Mouse (Mus musculus): ENCODE results near the gene Podnl1.

Podnl1 gene

DNA sequence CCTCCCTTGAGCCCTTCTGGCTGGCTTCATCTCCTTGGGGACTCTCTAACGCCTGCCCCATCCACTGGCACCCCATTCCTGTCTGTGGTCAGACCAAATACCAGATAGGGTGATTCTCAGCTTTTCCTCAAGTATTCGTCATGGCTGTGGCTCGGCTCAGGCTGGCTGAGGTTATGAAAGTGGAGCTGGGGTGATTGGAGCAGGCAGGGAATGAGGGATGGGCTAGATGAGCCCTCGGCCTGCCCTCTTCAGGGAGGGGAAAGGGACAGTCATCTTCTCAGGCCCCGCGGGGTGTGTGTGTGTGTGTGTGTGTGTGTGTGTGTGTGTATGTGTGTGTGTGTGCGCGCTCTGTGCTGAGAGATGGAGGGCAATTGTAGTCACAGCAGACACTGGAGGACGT is at the start of gene Podnl1:
TSS of gene Podnl1 (plus strand) at position 334 of the 400 bp plus-strand sequence.
- peak; percentile 44 for DNase-seq (ENCODE audit: low read depth, low spot score)

DNA sequence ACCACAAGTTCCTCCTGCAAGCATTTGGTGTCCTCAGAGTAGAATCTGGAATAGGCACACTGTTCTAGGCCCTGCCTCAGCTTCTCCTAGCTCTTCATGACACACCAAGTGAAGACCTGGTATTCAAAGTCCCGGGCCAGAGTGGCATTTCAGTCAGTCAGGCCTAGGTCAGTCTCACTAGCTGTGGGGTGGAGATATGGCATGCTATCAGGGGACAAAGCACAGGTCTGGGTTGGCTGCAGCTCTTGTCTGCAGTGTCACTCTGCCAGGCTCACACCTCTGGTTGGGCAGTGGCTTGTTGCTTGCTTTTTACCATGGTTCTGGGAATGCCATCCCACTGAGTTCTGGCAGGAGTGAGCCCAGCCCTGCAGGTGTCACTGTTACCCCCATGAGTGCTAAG is 49.4 kb upstream of the Podnl1 start:
- DNase-seq (ENCODE audit: low read depth, low spot score), result no peak

DNA sequence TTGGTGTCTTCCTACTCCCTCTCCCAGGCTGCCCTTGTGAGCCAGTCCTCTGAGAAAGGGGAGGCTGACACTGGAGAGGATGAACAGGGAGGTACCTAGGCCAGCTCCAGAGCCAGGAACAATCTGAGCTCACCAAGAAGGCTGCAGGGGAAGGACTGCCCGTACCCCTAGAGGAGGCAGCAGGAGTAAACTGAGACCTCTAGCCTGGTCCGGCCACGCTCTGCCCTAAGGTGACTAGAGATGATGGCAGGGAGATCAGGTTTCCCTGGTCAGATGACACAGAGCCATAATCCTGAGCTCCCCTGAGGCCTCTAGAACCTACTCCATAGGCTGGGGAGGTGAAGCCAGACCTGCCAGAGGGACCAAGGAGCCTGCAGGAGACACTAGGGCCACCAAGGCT is 48.9 kb upstream of the Podnl1 start:
- DNase-seq (ENCODE audit: low read depth, low spot score), result no peak

GRCm38 (mm10) chr8:84079206-84079605 is 46.6 kb upstream of the Podnl1 start:
- no peak for DNase-seq (ENCODE audit: low read depth, low spot score)

- no peak for DNase-seq (ENCODE audit: low read depth, low spot score)
Observed at GRCm38 (mm10) chr8:84083829-84084241, 42.0 kb upstream of the Podnl1 start.

DNA sequence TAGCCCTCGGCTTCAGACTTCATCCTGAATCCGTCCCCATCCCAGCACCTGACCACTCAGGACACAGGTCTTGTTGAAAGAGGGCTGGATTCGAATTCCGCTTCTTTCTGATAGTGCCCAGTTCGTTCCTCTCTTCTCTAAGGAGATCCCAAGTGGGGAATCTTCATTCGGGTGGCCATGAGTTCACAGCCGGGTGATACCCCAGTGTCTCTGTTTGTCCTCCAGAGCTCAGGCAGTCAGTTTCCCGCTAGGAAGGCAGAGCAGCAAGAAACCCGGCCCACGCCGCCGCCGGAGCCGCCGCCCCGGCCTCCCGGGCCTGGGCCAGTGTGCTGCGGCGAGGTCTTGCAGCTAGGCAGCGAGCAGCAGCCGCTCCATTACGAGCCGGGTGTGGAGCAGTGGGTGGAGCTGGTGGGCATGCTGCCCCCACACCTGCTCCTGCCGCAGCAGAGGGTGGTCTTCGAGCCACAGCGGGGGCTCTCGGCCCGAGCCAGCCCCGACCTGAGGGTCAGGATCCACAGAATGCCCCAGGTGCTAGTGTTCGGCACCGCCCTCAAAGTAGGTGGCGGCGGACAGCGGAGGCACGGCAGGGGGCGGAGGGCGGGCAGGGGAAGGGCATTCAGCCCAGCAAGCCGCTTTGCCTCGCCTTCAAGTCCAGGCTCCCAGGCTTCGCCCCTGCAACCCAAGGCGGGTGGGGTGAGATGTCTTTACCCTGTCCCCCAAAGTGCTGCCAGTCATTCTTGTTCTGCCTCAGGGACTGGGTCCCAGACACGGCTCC is 41.3 kb upstream of the Podnl1 start:
- no peak for DNase-seq (ENCODE audit: low read depth, low spot score)

DNA sequence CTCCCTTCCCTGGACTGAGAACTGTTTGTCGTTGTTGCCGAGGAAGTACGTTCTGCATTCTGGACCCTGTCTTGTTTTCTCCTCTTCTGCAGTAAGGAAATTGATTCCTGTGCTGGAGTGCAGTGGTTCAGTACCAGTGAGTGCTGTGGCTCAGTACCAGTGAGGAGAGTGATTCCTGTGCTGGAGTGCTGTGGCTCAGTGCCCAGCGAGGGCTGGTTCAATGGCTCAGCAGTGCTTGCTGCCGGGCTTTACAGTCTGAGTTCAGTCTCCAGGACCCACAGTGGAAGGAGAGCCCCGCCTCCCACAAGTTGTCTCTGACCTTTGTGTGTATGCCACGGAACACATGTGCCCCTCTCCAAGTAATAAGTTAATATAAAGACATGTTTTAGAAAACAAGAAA is 38.6 kb upstream of the Podnl1 start:
- DNase-seq (ENCODE audit: low read depth, low spot score), result no peak

GRCm38 (mm10) chr8:84087821-84088220 is 38.0 kb upstream of the Podnl1 start:
- DNase-seq (ENCODE audit: low read depth, low spot score), result no peak

GRCm38 (mm10) chr8:84089277-84089676 is 36.5 kb upstream of the Podnl1 start:
- DNase-seq (ENCODE audit: low read depth, low spot score), result no peak

DNA sequence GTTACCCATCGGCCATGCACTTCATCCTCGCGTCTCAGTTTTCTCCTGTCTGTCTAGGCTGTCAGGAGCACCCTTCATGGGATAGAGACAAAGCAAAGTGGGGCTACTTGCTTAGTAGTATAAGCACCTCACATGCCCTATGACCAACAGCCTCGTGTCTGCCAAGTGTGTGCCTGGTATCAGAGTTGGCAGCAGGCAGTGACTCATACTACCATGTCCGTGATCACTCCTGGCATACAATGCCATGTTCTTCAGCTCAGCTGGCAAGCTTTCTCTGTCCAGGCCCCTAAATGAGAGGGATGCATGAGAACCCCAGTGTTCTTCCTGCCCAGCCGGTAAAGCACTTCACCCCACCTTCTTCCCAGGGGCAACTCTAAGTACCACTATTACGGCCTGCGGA is 35.2 kb upstream of the Podnl1 start:
- DNase-seq (ENCODE audit: low read depth, low spot score), result no peak

DNA sequence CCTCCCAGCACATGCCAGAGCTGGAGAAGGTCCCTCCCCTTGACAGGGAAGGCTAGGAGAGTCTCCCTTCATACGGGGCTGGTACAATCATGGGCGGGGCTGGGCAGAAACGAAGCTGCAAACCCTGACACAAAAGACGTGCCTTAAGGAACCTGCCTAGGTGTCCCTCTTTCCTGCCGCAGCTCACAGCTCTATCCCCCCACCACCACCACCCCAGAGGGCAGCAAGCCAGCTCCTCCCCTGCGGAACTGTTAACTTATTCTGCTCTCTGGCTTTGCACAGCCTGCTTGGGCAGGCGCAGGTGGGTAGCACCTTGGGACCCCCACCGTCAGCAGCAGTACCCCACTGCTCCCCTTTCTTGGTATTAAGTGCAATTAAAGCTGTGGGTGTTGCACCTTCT is 29.7 kb upstream of the Podnl1 start:
- DNase-seq (ENCODE audit: low read depth, low spot score), result no peak

DNA sequence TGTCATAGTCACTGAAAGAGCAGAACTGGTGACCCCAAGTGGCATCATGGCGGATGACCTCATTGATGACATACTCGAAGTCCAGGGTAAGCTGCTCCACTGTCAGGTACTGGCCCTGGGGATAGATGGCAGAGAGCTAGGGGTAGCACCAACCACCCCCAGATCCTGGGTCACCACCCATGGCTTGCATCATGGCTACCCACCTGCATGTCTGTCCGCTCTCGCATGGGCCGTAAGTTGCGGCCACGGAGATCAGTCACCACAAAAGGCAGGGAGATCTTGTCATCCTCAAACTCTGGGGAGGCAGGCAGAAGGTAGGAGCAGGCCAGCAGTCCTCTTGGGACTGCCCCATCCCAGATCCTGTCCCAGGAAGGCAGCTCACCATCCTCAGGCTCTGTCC is 27.4 kb upstream of the Podnl1 start:
- DNase-seq (ENCODE audit: low read depth, low spot score), result no peak

- no peak for DNase-seq (ENCODE audit: low read depth, low spot score)
Observed at GRCm38 (mm10) chr8:84101476-84102270, 24.1 kb upstream of the Podnl1 start.

- DNase-seq (ENCODE audit: low read depth, low spot score), result no peak
Observed at GRCm38 (mm10) chr8:84103601-84104000, 22.2 kb upstream of the Podnl1 start.

DNA sequence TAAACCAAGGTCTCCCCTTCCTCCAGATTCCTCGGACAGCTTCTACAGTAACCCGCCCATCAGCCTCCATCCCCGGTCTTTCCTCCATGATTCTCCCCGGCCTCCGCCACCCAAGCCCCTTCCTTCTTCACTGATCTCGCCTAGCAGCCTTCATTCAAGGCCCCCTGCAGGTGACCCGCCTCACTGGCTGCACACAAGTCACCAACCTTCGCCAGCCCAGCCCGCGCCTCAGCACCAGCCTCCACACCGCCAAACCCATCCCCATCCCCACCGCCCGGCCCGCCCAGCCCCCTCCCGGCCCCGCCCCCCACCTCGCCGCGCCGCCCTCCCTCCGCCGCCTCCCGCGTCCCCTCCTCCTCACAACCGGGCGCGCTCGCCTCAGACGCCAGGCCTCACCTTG is 21.6 kb upstream of the Podnl1 start:
- peak; percentile 87 for DNase-seq (ENCODE audit: low read depth, low spot score)

DNA sequence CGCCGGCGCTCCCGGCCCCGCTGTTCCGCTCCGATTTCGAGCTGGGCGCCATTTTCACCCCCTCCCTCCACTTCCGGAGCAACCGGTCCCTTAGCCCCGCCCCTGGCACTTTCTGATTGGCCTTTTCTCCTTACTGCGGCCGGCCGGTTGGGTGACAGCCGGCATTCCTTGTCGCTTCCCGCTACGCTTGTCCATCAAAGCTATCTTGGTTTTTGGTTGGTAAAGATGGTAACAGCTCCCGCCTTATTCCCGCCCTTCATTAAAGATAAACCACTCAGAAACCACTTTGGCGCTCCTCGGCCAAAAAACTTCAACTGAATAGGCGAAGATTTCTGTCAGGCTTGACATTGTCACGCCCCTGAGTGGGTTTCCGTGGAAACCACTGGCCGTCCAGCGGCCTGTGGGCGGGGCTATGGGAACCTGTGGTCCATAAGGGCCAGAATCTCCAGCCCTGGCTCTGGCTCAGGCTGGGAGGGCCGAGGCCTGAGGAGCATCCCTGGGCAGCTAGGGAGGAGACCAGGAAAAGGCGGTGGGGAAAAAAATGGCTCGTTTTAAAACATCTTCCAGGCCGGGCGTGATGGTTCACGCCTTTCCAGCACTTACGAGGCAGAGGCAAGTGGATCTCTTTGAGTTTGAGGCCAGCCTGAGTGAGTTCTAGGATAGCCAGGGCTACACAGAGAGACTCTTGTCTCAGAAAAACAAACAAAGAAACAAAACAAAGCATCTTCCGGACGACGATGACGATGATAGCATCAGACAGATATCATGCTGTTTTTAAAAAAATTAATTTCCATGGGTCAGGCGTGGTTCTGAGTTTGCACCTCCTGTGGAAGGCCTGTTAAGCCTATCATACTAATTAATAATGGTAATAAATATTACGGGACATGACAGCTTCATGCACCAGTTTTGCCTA is 20.8 kb upstream of the Podnl1 start, which contains the start of gene Dcaf15:
TSS of gene Dcaf15 (minus strand) at position 72 of the 913 bp plus-strand sequence.
- DNase-seq (ENCODE audit: low read depth, low spot score), result peak; percentile 99

- peak; percentile 34 for DNase-seq (ENCODE audit: low read depth, low spot score)
Observed at GRCm38 (mm10) chr8:84105676-84106075, 20.1 kb upstream of the Podnl1 start.

GRCm38 (mm10) chr8:84106216-84107040 is 19.4 kb upstream of the Podnl1 start:
- DNase-seq (ENCODE audit: low read depth, low spot score), result peak; percentile 78

GRCm38 (mm10) chr8:84115646-84116045 is 10.1 kb upstream of the Podnl1 start:
- DNase-seq (ENCODE audit: low read depth, low spot score), result no peak

GRCm38 (mm10) chr8:84122151-84122550 is 3.6 kb upstream of the Podnl1 start:
- DNase-seq (ENCODE audit: low read depth, low spot score), result no peak

DNA sequence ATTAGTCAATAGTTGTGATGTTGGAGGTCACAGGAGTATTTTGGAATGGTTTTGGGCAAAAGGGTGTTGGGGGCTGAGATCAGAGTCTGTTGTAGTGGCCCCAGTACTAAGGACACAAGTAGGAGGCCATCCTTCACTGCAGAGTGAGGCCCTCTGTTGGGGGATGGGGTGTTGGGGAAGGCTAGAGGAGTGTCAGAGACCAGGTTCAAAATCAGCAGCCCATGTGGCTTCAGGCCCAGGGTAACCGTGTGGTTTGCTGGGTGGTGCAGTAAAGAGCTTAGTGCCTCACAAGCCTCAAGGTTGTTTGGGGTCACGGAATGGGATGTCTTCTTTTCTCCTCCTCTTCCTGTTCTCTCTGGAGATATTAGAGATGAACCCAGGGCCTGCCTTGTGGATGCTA is 953 bp downstream of the Podnl1 start:
- DNase-seq (ENCODE audit: low read depth, low spot score), result no peak

Measured in CD4-positive helper T cell, adult 2 months (primary cell).